Mouse (Mus musculus): ENCODE measurements around the gene Cemip.
A peak's percentile ranks its signal among the peaks of the same experiment; 100 is the strongest.
"Not testable (repeated sequence)": the region's sequence is repeated elsewhere in the genome, so short reads cannot be mapped to it uniquely, and the experiment has no call there.

The Cemip gene

GRCm38 (mm10) chr7:83889946-83890345 is 196.4 kb downstream of the Cemip start:
- DNase-seq: not testable (repeated sequence)

- DNase-seq: peak; percentile 30 to 44
These were observed 196.9 kb downstream of the Cemip start for GRCm38 (mm10) chr7:83889383-83889782.

GRCm38 (mm10) chr7:83886366-83887129 is 199.8 kb downstream of the Cemip start:
- DNase-seq: no peak

- peak in 1 of 2 experiments; percentile 28 for DNase-seq
These were observed 200.5 kb downstream of the Cemip start for GRCm38 (mm10) chr7:83885835-83886234.

- DNase-seq: peak in 1 of 2 experiments; percentile 25
These were observed 201.3 kb downstream of the Cemip start for GRCm38 (mm10) chr7:83884921-83885532.

- DNase-seq: peak; percentile 93 to 94
These were observed 202.2 kb downstream of the Cemip start, which contains the start of the genes Tlnrd1 and Mesd for GRCm38 (mm10) chr7:83884021-83884658. Gene Tlnrd1 (minus strand): TSS chr7:83884305. Gene Mesd (plus strand): TSS chr7:83884466.

GRCm38 (mm10) chr7:83883276-83884020 is 202.9 kb downstream of the Cemip start:
- peak; percentile 82 to 86 for DNase-seq

Measured in lung, adult 18-20 months (tissue).